Mouse (Mus musculus) midbrain, postnatal 0 days (tissue): Measurements from ENCODE around the gene Synrg. TPM values are rescaled to one million over a fixed set of nuclear protein-coding genes. Genes with fewer than 3 reads are reported as not detected.

Experiments
- ATAC-seq: fragments of 200-750 bp; cut with Nextera tagmentation; 2 replicates; pipeline ENCODE4 v1.8.0; 2017; ENCODE audit warnings: moderate number of reproducible peaks, mild to moderate bottlenecking, moderate TSS enrichment, moderate library complexity; ENCODE audit not compliant: low FRiP score
- DNase-seq: peaks from one replicate; pipeline ENCODE4 v3.0.0-alpha.2; 2015; ENCODE audit warnings: low spot score
- H3K27ac ChIP-seq: fragments of 300-500 bp; sonication (generic); 2 replicates; pipeline ENCODE4 v1.5.1; 2014; ENCODE audit warnings: low read depth, mild to moderate bottlenecking, low read length, mixed read lengths
- H3K27me3 ChIP-seq: fragments of 300-500 bp; sonication (generic); 2 replicates; pipeline ENCODE4 v1.6.1; 2014; ENCODE audit warnings: low read length, control low read depth, mixed read lengths; ENCODE audit not compliant: insufficient read depth
- H3K36me3 ChIP-seq: fragments of 300-500 bp; sonication (generic); 2 replicates; pipeline ENCODE4 v1.6.1; 2014; ENCODE audit warnings: low read length, control low read depth, mixed read lengths; ENCODE audit not compliant: insufficient read depth
- H3K4me1 ChIP-seq: fragments of 300-500 bp; sonication (generic); 2 replicates; pipeline ENCODE4 v1.6.1; 2014; ENCODE audit warnings: mild to moderate bottlenecking, control low read depth, antibody characterized with exemption, low read length, mixed read lengths; ENCODE audit not compliant: insufficient read depth
- H3K4me2 ChIP-seq: fragments of 300-500 bp; sonication (generic); 2 replicates; pipeline ENCODE4 v1.6.1; 2014; ENCODE audit warnings: low read depth, mild to moderate bottlenecking, low read length, mixed read lengths; ENCODE audit not compliant: poor library complexity, severe bottlenecking
- H3K4me3 ChIP-seq: fragments of 300-500 bp; sonication (generic); 2 replicates; pipeline ENCODE4 v1.5.1; 2014; ENCODE audit warnings: low read depth, mild to moderate bottlenecking, low read length, moderate library complexity
- H3K9ac ChIP-seq: fragments of 300-500 bp; sonication (generic); replicated peaks from 2 replicates; pipeline ENCODE4 v1.6.1; 2014; ENCODE audit warnings: mild to moderate bottlenecking, low read length, moderate library complexity, mixed read lengths; ENCODE audit not compliant: poor library complexity, severe bottlenecking
- H3K9me3 ChIP-seq: fragments of 300-500 bp; sonication (generic); 2 replicates; pipeline ENCODE4 v1.6.1; 2016; ENCODE audit warnings: low read length, control low read depth
- CTCF ChIP-seq: IDR thresholded peaks from 2 replicates; pipeline ENCODE4 v1.5.1; 2016; ENCODE audit warnings: antibody characterized with exemption, mild to moderate bottlenecking
- WGBS: fragments of 180-500 bp; shearing (Covaris S2); extraction: QIAGEN DNeasy Blood & Tissue Kit; methylation state at CpG from one replicate; pipeline ENCODE4 v1.1.7; 2014; 5-methylcytosine and 5-hydroxymethylcytosine counted together
- polyA plus RNA-seq: library from polyadenylated mRNA; unstranded; fragments of >200 nt; fragmentation: Nextera tagmentation; extraction: Ambion mirVana; gene quantifications from 2 replicates; pipeline ENCODE4 v1.2.1, GENCODE M21; 2015
- total RNA-seq: library from RNA; depleted of rRNA; stranded (reverse); fragments of >200 nt; gene quantifications from 2 replicates; pipeline ENCODE4 v1.2.3, GENCODE M21; 2014

Gene Synrg
- total and polyA plus RNA-seq, 2 experiments from 2014 or later: 17.1 to 43.1 TPM

GRCm38 (mm10) chr11:84068191-84069033 is 104.2 kb downstream of the Synrg start:
- DNase-seq: peak; percentile 66
- Histone ChIP-seq H3K4me3 (peak overlapping the region; percentile 65), H3K9me3 (no peaks in the 10 kb centered on the region), H3K27me3 (peaks cover 8% of the 10 kb centered on the region; the same call in 1 of the 2 replicates), H3K27ac (no peak overlapping the region), H3K36me3 (no peaks in the 10 kb centered on the region), H3K9ac (peak overlapping the region; percentile 47), H3K4me1 (0 out of 2 replicates have a peak, but pooled peaks cover 2% of the 10 kb centered on the region), H3K4me2 (peak overlapping the region; percentile 94)
- TF ChIP-seq CTCF: no peak
- ATAC-seq: 0 out of 2 replicates have a peak, but pooled peaks have one; percentile 49
- WGBS: 2% methylated on average over 47 of the region's 63 CpGs

- Histone ChIP-seq H3K9ac (peak within 1 kb of the TSS; percentile 47), H3K4me1 (0 out of 2 replicates have a peak, but pooled peaks cover 3% of the 10 kb centered on the region), H3K4me3 (peak within 1 kb of the TSS; percentile 65), H3K36me3 (no peaks in the 10 kb centered on the region), H3K4me2 (peak within 1 kb of the TSS; percentile 94), H3K27me3 (peaks cover 8% of the 10 kb centered on the region; the same call in 1 of the 2 replicates), H3K27ac (no peak within 1 kb of the TSS), H3K9me3 (no peaks in the 10 kb centered on the region)
- ATAC-seq (no peak), DNase-seq (no peak)
- 15% methylated on average over 11 of the region's 11 CpGs for WGBS
- no peak for TF ChIP-seq CTCF
These were observed 104.8 kb downstream of the Synrg start, which contains the start of gene Dusp14 for GRCm38 (mm10) chr11:84069034-84069370. Dusp14 (minus strand) TSS chr11:84069261.

DNA sequence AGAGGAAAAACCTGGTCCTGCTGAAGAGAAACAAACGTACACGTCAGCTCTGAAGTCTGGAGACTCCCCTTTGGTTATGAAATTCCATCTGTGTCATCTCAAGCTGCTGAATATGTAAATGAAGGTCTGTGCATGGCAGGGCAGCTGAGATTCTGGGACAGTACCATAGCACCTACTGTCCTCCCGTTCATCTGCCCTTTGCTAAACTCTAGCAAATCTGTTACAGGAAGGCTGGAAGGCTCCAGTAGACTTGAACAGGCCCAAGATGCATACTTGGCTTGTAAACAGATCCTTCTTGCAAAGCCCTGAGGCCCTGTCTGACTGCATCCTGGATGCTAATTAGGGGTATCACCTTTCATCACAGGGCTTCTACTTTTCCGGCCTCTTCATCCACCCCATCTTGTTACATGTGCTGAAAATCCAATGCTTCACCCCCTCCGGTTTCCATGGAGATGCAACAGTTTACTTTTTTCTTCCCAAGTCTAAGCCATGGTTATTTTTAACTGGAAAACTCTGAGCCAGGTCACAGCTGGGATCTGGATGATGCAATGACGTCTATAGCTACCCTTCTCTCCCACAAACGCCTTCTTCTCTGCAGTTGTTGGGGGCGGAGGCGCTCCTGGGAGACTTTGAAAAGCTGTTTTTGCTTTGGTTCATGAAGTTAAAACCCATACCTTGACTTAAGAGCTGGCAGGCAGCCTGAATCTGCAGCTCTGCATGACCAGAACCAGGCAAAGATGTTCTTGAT is 108.8 kb downstream of the Synrg start:
- DNase-seq: no peak
- peaks cover under 1% of the 10 kb centered on the region; the same call in 1 of the 2 replicates for H3K36me3 ChIP-seq
- TF ChIP-seq CTCF: no peak
- H3K9me3 ChIP-seq: no peaks in the 10 kb centered on the region
- no peak overlapping the region for H3K27ac ChIP-seq
- 54% methylated on average over 9 of the region's 9 CpGs for WGBS
- H3K4me1 ChIP-seq: 0 out of 2 replicates have a peak, but pooled peaks cover 3% of the 10 kb centered on the region
- 0 out of 2 replicates have a peak, but pooled peaks cover 2% of the 10 kb centered on the region for H3K27me3 ChIP-seq
- ATAC-seq: no peak
- no peak overlapping the region for H3K4me2 ChIP-seq
- no peak overlapping the region for H3K9ac ChIP-seq
- no peak overlapping the region for H3K4me3 ChIP-seq

- 0 out of 2 replicates have a peak, but pooled peaks cover 2% of the 10 kb centered on the region for H3K27me3 ChIP-seq
- H3K4me3 ChIP-seq: no peak overlapping the region
- H3K9me3 ChIP-seq: no peaks in the 10 kb centered on the region
- no peak overlapping the region for H3K4me2 ChIP-seq
- DNase-seq (no peak), ATAC-seq (no peak)
- H3K27ac ChIP-seq: no peak overlapping the region
- WGBS: 71% methylated on average over 7 of the region's 7 CpGs
- peaks cover 9% of the 10 kb centered on the region for H3K36me3 ChIP-seq
- 0 out of 2 replicates have a peak, but pooled peaks cover 3% of the 10 kb centered on the region for H3K4me1 ChIP-seq
- TF ChIP-seq CTCF: no peak
- H3K9ac ChIP-seq: no peak overlapping the region
These were observed 109.9 kb downstream of the Synrg start for GRCm38 (mm10) chr11:84073816-84074764.

DNA sequence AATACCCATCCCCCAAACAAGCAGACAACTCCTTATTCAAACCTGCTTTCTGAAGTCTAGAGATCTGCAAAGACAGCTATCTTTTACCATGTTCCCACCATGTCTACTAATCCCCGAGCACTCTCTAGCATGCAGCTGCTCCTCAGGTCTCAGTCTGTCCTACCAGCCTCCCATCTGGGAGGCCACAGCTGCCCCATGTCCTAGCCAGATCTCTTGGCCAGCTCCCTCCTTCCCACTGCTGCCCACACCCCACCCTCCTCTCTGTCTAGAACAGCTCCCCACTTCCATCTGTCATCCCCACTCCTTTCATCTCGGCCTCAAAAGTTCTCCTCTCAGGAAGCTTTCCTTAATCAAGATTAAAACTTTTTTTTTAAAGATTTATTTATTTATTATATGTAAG is 112.8 kb downstream of the Synrg start:
- DNase-seq (peak; percentile 19), ATAC-seq (no peak)
- H3K4me3 ChIP-seq: no peak overlapping the region
- H3K36me3 ChIP-seq: peaks cover 17% of the 10 kb centered on the region
- H3K4me1 ChIP-seq: 0 out of 2 replicates have a peak, but pooled peaks cover 3% of the 10 kb centered on the region
- no peak for TF ChIP-seq CTCF
- no peak overlapping the region for H3K27ac ChIP-seq
- 81% methylated on average over 2 of the region's 2 CpGs for WGBS
- H3K27me3 ChIP-seq: no peaks in the 10 kb centered on the region
- H3K9ac ChIP-seq: no peak overlapping the region
- H3K4me2 ChIP-seq: no peak overlapping the region
- H3K9me3 ChIP-seq: no peaks in the 10 kb centered on the region
